Mouse (Mus musculus) MEL (cell line): ENCODE data around the gene Ptpa.

Source experiments
- EP300 ChIP-seq, 2 experiments: IDR thresholded peaks; 2 replicates each; pipeline ENCODE4 v1.6.1; 2011; ENCODE audit warnings: improper control_type of control experiment in 2 of 2, low read length in 2 of 2, low read depth in 1 of 2, mild to moderate bottlenecking in 1 of 2
- GABPA ChIP-seq: IDR thresholded peaks from 2 replicates; pipeline ENCODE4 v1.6.1; 2012; ENCODE audit warnings: low read depth, mild to moderate bottlenecking, inconsistent platforms, low read length, improper control_type of control experiment, moderate library complexity
- POLR2A ChIP-seq, 2 experiments: IDR thresholded peaks; 2 replicates each; pipeline ENCODE4 v1.6.1; 2011 to 2012; ENCODE audit warnings: low read length in 2 of 2, mild to moderate bottlenecking in 2 of 2, control low read depth in 1 of 2, improper control_type of control experiment in 1 of 2, low read depth in 1 of 2, moderate library complexity in 1 of 2; ENCODE audit not compliant: control insufficient read depth in 1 of 2, insufficient read depth in 1 of 2, poor library complexity in 1 of 2
- RCOR1 ChIP-seq: IDR thresholded peaks from 2 replicates; pipeline ENCODE4 v1.6.1; 2012; ENCODE audit warnings: low read depth, mild to moderate bottlenecking, inconsistent platforms, low read length, improper control_type of control experiment
- SIN3A ChIP-seq: IDR thresholded peaks from 2 replicates; pipeline ENCODE4 v1.6.1; 2012; ENCODE audit warnings: low read length, improper control_type of control experiment, inconsistent platforms

DNA sequence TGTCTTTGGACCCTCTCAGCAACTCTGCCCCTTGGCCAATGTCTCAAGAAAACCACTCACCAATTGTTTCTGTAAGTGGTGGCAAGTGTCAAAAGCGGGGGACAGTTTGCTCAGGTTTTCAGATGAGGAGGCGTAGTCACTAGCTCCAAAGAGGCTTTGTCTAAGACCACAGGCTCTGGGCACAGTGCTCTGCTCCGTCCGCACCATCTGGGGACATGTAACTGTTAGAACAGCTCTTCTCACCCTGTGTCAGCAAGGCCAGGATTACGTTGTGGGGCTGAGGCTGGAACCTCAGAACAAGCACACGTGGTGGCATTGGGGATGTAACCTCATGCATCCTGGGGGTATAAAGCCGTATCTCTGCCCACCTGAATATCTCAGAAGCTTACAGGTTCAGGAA is 59.6 kb downstream of the Ptpa start:
- TF ChIP-seq GABPA = no peak
- no peak for TF ChIP-seq SIN3A
- no peak for TF ChIP-seq POLR2A (IDR thresholded peaks at IDR 0.05; ENCODE audit: control insufficient read depth in 1 of 2, insufficient read depth in 1 of 2, low read depth in 1 of 2, low read length in 2 of 2, poor library complexity in 1 of 2)
- TF ChIP-seq RCOR1 = no peak
- no peak for TF ChIP-seq EP300 (IDR thresholded peaks at IDR 0.05; ENCODE audit: low read depth in 1 of 2, low read length in 2 of 2)
